Mouse (Mus musculus) MEL-GATA-1-ER (cell line): Measurements from ENCODE around the gene Ifitm10.
"Not testable (repeated sequence)": the region's sequence is repeated elsewhere in the genome, so short reads cannot be mapped to it uniquely, and the experiment has no call there.

Experiments
- DNase-seq: peaks from one replicate; pipeline ENCODE4 v3.0.0-alpha.2; 2012; ENCODE audit warnings: low read depth; ENCODE audit errors: extremely low read depth

Ifitm10 gene

DNA sequence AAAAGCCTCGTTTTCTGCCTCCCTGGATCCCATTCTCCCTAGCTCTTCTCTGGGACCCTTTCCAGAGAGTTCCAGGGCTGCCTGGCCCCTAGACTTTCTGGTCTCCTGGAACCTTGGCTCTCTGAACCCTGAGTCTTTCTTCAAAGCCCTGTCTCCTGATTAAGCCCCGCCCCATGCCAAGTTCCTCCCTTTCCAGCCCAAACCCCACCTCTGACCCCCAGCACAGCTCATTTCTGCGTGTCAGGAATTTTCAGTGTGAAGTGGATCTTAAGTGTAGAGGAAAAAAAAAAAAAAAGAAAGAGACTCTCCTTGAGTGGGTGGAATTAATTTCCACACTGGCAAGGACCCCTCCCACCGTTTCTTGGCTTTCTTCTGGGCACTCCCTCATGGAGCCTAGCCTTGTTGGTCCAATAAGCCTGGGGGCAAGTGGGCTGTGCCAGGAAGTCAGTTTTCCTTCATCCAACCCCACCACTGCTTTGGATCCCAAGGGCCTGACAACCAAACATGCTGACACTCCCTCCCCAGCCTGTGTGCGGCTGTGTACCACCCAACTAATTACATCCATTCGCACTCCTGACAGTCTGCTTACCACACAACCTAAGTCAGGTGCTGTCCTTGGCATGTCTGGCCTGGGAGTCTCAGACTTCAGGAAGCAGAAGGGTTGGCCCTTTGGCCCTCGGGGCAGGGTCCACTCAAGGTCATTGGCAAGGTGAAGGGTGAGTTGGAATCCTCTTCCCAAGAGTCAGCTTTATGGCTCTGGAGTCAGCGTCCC is at the start of gene Ifitm10:
Gene Ifitm10, minus strand, starts transcription at position 113 of the 772 bp plus-strand sequence.
- no peak for DNase-seq

GRCm38 (mm10) chr7:142421826-142422225 is 48.3 kb upstream of the Ifitm10 start:
- no peak for DNase-seq

DNA sequence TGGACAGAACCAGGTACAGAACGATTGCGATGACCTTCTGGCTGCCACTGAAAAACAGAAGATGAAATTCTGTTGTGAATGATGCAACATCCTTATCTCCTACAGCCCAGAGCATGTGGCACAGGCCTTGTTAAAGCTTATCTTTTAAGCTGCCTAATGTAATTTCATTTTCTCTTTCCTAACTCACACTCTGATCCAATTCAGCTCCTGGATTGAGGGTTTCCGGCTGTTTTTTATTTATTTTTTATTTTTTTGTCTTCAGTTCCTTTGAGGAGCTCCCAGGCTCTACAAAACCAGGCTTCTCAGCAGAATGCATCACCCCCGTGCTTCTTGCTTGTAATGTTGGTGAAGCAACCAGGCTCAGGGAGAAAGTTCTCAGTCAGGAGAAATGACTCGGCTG is 46.3 kb upstream of the Ifitm10 start:
- peak; percentile 72 for DNase-seq

DNA sequence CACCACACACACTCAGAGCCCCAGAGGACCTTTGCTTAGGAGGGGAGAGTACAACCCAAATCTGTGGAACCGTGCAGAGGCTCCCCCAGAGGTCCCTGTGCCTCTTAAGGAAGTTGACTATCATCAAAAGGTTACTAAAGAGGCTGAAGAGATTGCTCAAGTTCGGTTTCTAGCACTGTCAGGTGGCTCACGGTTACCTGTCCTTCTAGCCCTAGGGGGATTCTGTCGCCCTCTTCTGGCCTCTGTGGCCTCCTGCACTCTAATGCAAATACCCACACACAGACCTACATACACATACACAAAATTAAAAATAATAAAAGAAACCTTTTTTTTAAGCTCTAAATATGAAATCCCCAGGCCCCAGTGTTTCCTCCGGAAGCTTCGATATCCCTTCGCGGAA is 45.1 kb upstream of the Ifitm10 start:
- DNase-seq, result no peak

DNA sequence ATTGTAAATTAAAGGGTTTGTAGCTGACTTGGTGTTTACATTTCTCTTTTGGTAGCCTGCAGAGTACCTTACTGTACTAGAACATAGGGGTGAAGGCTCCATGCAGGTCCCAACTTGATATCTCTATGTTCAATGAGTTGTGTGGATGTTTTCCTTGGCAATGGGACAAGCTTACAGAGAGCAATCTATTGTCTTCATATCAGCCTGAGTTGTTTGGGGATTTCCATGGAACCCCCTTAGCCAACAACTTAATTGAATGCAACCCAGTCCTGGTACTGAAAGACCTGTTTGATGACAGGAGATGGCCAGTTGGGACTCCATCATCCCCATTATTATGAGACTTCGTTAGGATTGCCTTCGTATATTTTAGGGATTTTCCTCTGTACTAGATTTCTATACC is 44.5 kb upstream of the Ifitm10 start:
- DNase-seq, result no peak

DNA sequence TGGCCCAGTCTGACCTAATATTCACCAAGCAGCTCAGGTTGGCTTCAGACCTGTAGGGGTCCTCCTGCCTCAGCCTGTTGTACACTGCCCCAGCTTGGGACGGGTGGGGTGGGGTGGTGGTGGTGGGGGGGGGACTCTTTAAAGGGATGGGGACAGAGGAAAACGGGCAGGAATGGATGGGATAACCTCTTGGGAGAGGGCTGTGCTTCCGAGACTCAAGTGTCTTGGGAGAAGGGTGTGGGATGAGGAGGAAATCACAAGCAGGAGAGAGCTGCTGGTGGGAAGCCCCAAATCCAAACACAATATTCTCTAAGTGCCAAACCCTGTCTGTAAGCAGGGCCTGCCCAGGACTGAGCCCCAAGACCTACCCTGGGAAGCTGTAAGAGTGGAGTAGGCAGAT is 42.7 kb upstream of the Ifitm10 start:
- DNase-seq, result no peak

- DNase-seq, result no peak
Measured at GRCm38 (mm10) chr7:142415314-142415713, 41.8 kb upstream of the Ifitm10 start.

DNA sequence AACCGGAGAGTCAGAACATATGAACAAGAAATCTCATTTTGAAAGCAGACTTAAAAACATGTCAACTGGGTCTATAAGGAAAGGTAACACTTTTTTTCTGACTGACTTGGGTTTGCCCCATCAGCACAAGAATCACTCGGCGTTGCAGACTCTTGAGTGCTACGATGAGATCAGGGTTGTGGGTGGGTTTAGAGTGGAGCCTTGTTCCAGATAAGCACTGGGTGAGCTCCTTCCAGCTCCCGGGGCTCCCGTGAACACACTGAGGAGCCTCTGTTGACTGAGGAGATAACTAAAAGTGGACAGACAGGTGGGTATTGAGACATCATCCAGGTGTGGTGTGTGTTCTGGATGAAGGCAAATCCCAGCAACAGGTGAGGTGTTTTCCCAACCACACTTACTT is 39.7 kb upstream of the Ifitm10 start:
- no peak for DNase-seq

DNA sequence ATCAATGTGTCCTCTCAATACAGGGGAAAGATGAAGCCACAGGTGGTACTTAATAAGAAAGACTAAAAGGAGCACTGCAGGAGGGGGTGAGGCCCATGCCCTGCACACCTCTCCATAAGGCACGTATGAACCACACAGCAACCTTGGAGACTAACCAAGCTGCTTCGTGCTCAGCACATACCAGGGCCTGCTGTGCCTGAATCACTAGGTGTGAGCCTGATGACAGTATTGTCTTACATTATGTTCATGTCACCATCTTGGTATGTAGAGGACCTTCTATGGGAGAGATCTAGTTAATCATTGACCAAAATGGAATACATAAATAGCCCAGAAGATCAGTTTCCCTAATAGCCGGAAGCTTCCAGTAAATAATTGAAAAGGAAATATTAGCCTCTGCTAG is 36.0 kb upstream of the Ifitm10 start:
- DNase-seq, result no peak

GRCm38 (mm10) chr7:142408686-142409085 is 35.1 kb upstream of the Ifitm10 start:
- no peak for DNase-seq

DNA sequence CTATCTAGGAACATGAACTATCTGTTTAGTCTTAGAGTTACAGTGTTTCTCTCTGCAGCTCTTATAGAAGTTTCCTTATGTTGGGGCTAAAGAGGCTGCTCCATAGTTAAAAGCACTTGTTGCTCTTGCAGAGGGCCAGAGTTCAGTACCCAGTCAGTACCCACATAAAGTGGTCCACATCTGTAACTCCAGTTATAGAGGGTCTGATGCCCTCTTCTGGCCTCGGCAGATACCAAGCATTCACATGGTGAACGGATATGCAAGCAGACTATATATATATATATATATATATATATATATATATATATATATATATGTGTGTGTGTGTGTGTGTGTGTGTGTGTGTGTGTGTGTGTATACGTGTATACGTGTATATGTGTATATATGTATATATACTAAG is 34.4 kb upstream of the Ifitm10 start:
- DNase-seq, result no peak

GRCm38 (mm10) chr7:142405134-142405533 is 31.6 kb upstream of the Ifitm10 start:
- DNase-seq, result not testable (repeated sequence)

DNA sequence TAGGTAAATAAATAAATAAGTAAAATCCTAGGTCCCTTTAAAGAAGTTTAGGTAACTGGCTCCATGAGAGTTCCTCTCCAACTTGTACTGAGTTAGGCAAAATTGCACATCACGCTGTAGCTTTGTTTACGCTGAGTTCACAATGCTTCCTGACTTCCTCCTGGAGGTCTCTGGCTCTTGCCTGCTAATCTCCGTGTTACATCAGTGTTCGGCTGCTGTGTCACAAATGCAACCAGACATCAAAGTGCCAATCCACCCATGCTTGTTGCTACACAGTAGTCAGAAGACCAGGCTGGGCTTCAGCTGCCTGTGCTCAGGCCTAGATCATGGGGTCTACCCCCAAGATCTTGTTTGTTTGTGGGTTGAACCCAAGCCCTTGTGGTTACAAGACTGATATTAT is 30.0 kb upstream of the Ifitm10 start:
- DNase-seq, result no peak

DNA sequence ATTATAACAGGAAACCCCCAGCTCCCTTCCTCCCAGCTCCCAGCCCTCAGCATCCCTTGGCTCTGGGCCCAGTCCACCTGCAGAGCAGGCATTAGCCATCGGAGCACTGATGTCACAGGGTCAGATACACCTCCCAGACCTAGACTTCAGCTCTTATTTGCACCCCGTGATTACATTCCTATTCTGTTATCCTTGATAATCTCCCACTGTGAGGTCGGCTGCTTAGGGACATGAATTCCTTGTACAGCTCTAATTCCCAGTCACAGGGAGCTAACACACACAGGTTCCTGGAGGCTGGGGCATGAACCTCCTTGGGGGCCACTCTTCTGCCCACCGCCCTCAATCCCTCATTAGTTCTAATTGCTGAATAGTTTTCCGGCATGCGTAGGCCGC is 27.2 kb upstream of the Ifitm10 start:
- no peak for DNase-seq

- DNase-seq, result no peak
Measured at GRCm38 (mm10) chr7:142400112-142400749, 26.7 kb upstream of the Ifitm10 start.

- peak; percentile 75 for DNase-seq
Measured at GRCm38 (mm10) chr7:142399250-142399649, 25.7 kb upstream of the Ifitm10 start.

DNA sequence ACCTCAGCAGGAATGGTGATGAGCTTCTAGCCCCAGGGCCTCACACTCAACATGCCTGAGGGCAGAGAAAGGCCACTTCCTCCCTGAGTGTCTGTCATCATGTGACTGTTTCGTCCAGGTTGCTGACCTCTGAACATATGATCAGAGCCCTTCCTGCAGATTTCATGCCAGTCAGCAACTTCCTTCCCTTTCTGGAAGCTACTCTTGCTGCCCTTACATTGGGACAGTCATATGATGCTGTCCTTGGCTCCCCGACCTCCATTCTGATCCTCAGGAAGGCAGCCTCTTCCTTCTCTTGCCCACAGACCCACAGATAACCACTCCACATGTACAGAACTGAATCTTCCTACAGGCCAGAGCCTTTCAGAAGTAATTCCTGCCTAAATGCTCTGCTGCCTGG is 24.5 kb upstream of the Ifitm10 start:
- DNase-seq, result no peak

GRCm38 (mm10) chr7:142396611-142397010 is 23.1 kb upstream of the Ifitm10 start:
- DNase-seq, result no peak

DNA sequence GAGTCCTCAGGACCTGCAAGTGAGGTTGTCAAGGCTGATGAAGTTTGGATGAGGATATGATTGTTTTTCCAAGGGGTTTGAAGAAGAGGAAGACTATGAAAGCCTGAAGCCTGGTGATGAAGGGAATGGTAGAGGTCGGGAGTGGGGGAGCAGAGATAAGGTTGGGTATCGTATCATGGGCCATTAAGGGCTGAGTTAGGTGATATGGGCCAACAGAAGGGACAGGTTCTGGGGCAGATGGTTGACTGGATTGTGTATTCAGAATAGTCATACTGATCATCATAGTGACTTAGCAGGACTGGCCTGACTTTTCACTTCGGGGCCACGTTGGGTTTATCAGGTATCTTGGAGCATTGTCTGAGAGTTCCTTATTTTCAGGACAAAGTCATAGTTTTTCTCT is 21.9 kb upstream of the Ifitm10 start:
- DNase-seq, result no peak

GRCm38 (mm10) chr7:142394261-142395190 is 21.0 kb upstream of the Ifitm10 start:
- DNase-seq, result peak; percentile 58

GRCm38 (mm10) chr7:142393191-142393590 is 19.6 kb upstream of the Ifitm10 start:
- DNase-seq, result no peak

- no peak for DNase-seq
Measured at GRCm38 (mm10) chr7:142391609-142392008, 18.1 kb upstream of the Ifitm10 start.
